Mouse (Mus musculus): ENCODE data around the gene Snx13. TPM values are rescaled to one million over a fixed set of nuclear protein-coding genes. Genes with fewer than 3 reads are reported as not detected.

The Snx13 gene
- polyA plus RNA-seq, 1 experiment from 2014 or later, result 23.5 TPM

MicroRNA genes within 50 kb of the gene (microRNA counts, 519-probe panel; counts per million panel counts)
- microRNA mmu-miR-680, result not detected

Small RNA genes within 50 kb of the gene (microRNA-seq; reads per million reads assigned to microRNA genes)
- not detected for gene Mir680-3

Other genes with a start within 250 kb of the Snx13 start
- gene Hdac9, start 130.1 kb upstream of the Snx13 start, polyA plus RNA-seq (2014; fragmentation: Nextera tagmentation; extraction: Ambion mirVana), result 4.6 and 5.3 TPM in 2 replicates
- not detected in 2 replicates for gene Prps1l1, start 62.4 kb upstream of the Snx13 start, polyA plus RNA-seq (2014; fragmentation: Nextera tagmentation; extraction: Ambion mirVana)